Mouse (Mus musculus) gastrocnemius, postnatal 36 days (tissue): Measurements from ENCODE around the gene Stmn1. TPM values are rescaled to one million over a fixed set of nuclear protein-coding genes. Genes with fewer than 3 reads are reported as not detected.
"Not testable (repeated sequence)": the region's sequence is repeated elsewhere in the genome, so short reads cannot be mapped to it uniquely, and the experiment has no call there.

ENCODE experiments used
- DNase-seq, 2 experiments: peaks; one replicate each; pipeline ENCODE4 v3.0.0; 2022
- intact Hi-C: fragments of 180-260 bp; cut with DNase I; formaldehyde crosslinking; loops from one replicate; pipeline ENCODE4 v1.15.1; 2025
- total RNA-seq, 2 experiments: library from RNA; stranded (reverse); gene quantifications; 2 replicates each; pipeline ENCODE4 v1.2.3; 2021

The Stmn1 gene
- total RNA-seq, 2 experiments from 2014 or later: 8.0 TPM

DNA sequence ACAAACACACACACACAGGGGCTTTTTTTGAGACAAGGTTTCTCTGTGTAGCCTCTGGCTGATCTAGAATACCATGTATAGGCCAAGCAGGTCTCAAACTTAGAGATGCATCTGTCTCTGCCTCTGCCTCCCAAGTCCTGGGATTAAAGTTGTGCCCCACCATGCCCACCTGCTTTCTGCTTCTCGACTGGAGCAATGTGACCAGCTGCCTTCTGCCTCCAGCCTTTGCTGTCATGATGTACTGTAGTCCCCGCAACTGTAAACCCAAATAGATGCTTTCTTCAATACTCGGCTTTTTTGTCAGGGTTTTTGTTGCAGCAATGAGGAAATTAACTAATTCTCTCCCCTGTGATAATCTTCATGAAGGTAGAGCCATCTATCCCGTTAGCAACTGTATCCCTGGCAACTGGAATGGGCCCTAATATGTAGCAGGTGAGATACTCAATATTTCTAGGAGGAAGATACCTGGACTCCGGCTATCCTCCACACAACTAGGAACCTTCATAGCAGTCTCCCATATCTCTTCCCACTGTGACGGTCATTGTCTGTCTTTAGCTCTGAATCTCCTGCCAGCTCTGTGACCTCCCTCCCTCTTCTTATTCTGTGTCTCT, 15.1 kb downstream of the Stmn1 start:
- intact Hi-C loops: no loop called here
- DNase-seq: no peak

- no peak for DNase-seq
- intact Hi-C loops: no loop called here
Observed at GRCm38 (mm10) chr4:134483696-134484095, 15.6 kb downstream of the Stmn1 start.

DNA sequence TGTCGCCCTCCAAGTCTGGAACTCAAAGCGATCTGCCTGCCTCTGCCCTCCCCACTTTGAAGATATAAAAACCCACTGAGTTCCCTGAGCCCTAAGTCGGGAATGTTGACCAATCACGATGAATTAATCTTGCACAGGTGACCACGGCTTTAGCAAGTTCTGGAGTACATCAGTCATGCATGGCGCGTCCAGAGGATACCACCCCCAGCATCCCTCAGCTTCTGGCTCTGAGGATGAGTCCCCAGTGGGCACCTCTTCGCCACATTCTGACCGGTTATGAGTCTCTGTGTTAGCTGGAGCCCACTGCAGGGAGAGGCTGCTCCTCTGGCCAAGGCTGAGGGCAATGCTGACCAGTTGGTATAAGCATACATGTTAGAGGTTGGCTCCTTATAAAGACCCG, 16.1 kb downstream of the Stmn1 start:
- no peak for DNase-seq
- intact Hi-C loops: no loop called here

DNA sequence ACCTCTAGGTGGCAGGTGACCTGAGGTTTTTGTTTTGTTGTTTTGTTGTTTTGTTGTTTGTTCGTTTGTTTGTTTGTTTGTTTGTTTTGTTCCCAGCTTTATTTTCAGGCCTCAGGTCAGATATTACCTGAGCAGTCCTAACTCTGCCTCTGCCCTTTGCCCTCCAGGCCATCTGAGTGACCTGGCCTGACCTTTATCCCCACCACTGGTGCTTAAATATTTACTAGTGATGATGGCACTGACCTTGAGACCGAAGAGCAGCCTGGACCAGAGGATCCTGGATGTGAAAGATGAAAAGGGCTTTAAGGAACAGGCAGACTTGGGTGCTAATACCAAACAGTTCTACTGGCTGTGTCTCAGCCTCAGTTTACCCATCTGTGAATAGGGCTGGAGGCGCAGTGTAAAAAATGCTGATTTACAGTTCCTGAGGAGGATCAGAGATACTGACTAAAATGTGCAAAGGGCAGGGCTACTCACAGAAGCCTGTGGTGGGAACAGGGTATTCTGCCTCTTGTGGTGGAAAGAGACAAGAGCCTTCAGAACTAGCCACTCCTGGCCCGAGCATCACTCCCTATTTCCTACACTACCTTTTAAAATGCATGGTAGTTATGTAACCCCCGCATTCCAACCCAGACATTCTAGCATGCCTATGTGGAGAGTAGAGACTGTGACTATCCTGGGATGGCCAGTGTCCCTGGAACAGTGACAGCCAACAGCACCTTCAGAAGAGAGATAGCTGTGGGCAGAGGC, 17.2 kb downstream of the Stmn1 start:
- intact Hi-C loops: no loop called here
- no peak for DNase-seq

- intact Hi-C loops: no loop called here
- no peak for DNase-seq
Observed at GRCm38 (mm10) chr4:134488211-134488610, 20.1 kb downstream of the Stmn1 start.

- intact Hi-C loops: no loop called here
- no peak for DNase-seq
Observed at GRCm38 (mm10) chr4:134489986-134490665, 22.0 kb downstream of the Stmn1 start.

- intact Hi-C loops: no loop called here
Observed at GRCm38 (mm10) chr4:134491716-134492115, 23.6 kb downstream of the Stmn1 start.

DNA sequence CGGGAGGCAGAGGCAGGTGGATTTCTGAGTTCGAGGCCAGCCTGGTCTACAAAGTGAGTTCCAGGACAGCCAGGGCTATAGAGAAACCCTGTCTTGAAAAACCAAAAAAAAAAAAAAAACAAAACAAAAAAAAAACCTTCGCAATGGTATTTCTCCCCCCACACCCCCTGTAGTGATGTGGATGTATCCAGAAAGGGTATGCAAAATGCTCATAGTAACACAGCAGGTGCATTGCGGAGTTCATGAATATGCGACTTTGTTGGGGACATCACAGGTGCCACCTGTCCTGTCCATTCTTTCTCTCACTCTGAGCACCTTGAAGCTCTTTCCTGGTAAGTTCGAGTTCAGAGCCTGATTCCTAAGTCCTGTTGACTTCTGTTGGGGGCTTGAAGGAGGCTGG, 26.0 kb downstream of the Stmn1 start:
- intact Hi-C loops, DNase-seq: not testable (repeated sequence)

More at GRCm38 (mm10) chr4:134491716-134492115, 23.6 kb downstream of the Stmn1 start:
- DNase-seq: no peak

GRCm38 (mm10) chr4:134494780-134495545, 26.8 kb downstream of the Stmn1 start:
- intact Hi-C loops: no loop called here

GRCm38 (mm10) chr4:134495546-134495923, 27.4 kb downstream of the Stmn1 start:
- no peak for DNase-seq
- intact Hi-C loops: no loop called here

More at GRCm38 (mm10) chr4:134494780-134495545, 26.8 kb downstream of the Stmn1 start:
- DNase-seq: no peak

- peak; percentile 64 to 70 for DNase-seq
- intact Hi-C loops: no loop called here
Observed at GRCm38 (mm10) chr4:134496595-134497210, 28.6 kb downstream of the Stmn1 start, which contains the start of gene Paqr7. TSS of gene Paqr7 (plus strand) at chr4:134496697.

GRCm38 (mm10) chr4:134497223-134497622, 29.1 kb downstream of the Stmn1 start:
- intact Hi-C loops: no loop called here
- DNase-seq: no peak

GRCm38 (mm10) chr4:134497986-134498731, 30.0 kb downstream of the Stmn1 start:
- intact Hi-C loops: no loop called here

GRCm38 (mm10) chr4:134498983-134499382, 30.9 kb downstream of the Stmn1 start:
- intact Hi-C loops, DNase-seq: not testable (repeated sequence)

More at GRCm38 (mm10) chr4:134497986-134498731, 30.0 kb downstream of the Stmn1 start:
- DNase-seq: no peak

DNA sequence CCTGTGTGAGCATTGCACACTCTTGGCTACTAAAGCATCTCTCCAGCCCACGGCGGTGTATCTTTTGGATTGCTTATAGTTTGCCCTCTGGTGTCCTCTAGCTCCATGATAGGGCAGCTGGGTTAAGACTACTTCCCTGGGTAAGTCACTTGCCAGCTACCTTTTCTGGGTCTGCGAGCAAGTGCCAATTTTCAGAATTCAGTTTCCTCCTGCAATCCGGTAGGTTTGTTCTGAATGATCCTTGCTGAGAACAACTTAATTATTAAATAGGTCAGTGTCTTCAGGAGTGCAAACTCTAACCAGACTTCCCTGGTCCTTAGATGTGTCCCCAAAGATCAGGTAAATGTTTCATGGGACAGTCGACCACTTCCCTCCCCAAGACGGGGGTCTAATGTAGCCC, 33.0 kb downstream of the Stmn1 start:
- intact Hi-C loops: no loop called here
- no peak for DNase-seq

DNA sequence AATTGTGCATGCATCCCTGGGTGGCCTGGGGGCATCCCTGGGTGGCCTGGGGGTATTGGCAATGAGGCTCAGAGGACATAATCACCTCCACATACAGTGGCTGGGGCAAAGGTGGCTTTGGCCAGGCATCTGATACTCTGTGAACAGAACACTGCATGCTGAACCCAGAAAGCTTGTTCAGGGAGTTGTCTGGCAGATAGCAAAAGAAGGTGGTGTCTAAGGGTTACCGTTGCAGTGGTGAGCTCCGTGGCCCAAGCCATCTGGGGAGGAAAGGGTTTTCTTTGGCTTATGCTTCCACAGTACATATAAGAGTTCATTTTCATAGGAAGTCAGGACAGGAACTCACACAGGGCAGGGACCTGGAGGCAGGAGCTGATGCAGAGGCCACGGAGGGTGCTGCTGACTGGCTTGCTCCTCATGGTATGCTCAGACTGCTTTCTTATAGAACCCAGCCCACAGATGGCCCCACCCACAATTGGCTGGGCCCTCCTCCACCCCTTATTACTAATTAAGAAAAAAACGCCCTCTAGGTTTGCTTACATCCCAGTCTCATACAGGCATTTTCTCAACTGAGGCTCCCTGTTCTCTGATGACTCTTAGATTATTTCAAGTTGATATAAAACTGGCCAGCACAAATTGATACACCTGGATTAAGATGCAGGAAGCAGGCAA, 35.7 kb downstream of the Stmn1 start:
- intact Hi-C loops: no loop called here
- DNase-seq: no peak

- intact Hi-C loops: no loop called here
- DNase-seq: no peak
Observed at GRCm38 (mm10) chr4:134505303-134505789, 37.2 kb downstream of the Stmn1 start.

DNA sequence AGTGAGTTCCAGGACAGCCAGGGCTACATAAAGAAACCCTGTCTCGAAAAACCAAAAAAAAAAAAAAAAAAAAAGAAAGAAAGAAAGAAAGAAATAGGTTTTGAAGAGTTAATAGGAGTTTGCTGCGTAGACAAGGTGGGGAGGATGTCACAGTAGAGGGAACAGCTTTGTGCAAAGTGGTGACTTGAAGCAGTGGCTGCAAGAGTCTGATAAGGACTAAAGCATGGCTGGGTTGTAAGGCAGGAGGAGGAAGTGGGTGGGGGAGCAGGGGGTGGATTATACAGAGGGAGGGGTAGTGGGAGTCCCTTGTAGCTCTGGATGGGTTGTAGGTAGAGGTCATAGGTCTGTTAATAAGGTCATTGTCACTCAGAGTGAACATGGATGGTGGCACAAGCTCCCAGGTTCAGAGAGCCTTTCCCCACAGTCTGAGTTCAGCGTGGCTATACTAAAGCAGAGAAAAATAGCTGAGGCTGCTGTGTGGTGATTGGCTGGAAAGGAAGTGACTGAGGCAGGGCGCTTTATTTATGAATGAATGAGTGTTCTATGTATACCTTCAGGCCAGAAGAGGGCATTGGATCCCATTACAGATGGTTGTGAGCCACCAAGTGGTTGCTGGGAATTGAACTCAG, 38.0 kb downstream of the Stmn1 start:
- intact Hi-C loops: no loop called here
- no peak for DNase-seq
